Mouse (Mus musculus): ENCODE data around the gene Abcg1. TPM values are rescaled to one million over a fixed set of nuclear protein-coding genes. Genes with fewer than 3 reads are reported as not detected.

Gene Abcg1
- polyA plus RNA-seq, 1 experiment from 2014 or later, result 8.9 TPM

- H3K36me3 ChIP-seq (replicated peaks; ENCODE audit: insufficient read depth, low read length), result peaks cover 20% of the 10 kb centered on the region
- peak; percentile 59 for ATAC-seq
- no peak overlapping the region for H3K9ac ChIP-seq (replicated peaks)
- H3K4me3 ChIP-seq (ENCODE audit: low read depth, low read length), result no peak overlapping the region
- H3K9me3 ChIP-seq (ENCODE audit: low read length), result no peaks in the 10 kb centered on the region
- TF ChIP-seq EP300 (IDR thresholded peaks at IDR 0.05; ENCODE audit: low read depth) (no peak), CTCF (IDR thresholded peaks at IDR 0.05; ENCODE audit: low read depth) (no peak)
- H3K4me2 ChIP-seq (ENCODE audit: low read depth, low read length), result no peak overlapping the region
- no peak overlapping the region for H3K27ac ChIP-seq (ENCODE audit: low read depth)
- no peaks in the 10 kb centered on the region for H3K27me3 ChIP-seq (ENCODE audit: insufficient read depth, low read length)
- DNase-seq, result no peak
- WGBS (ENCODE audit: insufficient replicate concordance), result 81% methylated on average over 8 of the region's 8 CpGs
- H3K4me1 ChIP-seq (ENCODE audit: insufficient read depth), result peaks cover 12% of the 10 kb centered on the region
Measured at GRCm38 (mm10) chr17:31103823-31104222, 46.3 kb downstream of the Abcg1 start.

GRCm38 (mm10) chr17:31108388-31108787 lies 50.9 kb downstream of the Abcg1 start:
- Histone ChIP-seq H3K4me1 (ENCODE audit: insufficient read depth) (peaks cover 9% of the 10 kb centered on the region), H3K36me3 (replicated peaks; ENCODE audit: insufficient read depth, low read length) (peaks cover 30% of the 10 kb centered on the region), H3K27me3 (ENCODE audit: insufficient read depth, low read length) (no peaks in the 10 kb centered on the region), H3K4me2 (ENCODE audit: low read depth, low read length) (no peak overlapping the region), H3K27ac (ENCODE audit: low read depth) (no peak overlapping the region), H3K4me3 (ENCODE audit: low read depth, low read length) (no peak overlapping the region), H3K9ac (replicated peaks) (no peak overlapping the region), H3K9me3 (ENCODE audit: low read length) (no peaks in the 10 kb centered on the region)
- no peak for TF ChIP-seq EP300 (IDR thresholded peaks at IDR 0.05; ENCODE audit: low read depth)
- TF ChIP-seq CTCF (IDR thresholded peaks at IDR 0.05; ENCODE audit: low read depth), result no peak
- 86% methylated on average over 15 of the region's 15 CpGs for WGBS (ENCODE audit: insufficient replicate concordance)
- DNase-seq (no peak), ATAC-seq (no peak)

GRCm38 (mm10) chr17:31113191-31113856 lies 55.8 kb downstream of the Abcg1 start:
- no peaks in the 10 kb centered on the region for H3K27me3 ChIP-seq (ENCODE audit: insufficient read depth, low read length)
- H3K4me3 ChIP-seq (ENCODE audit: low read depth, low read length), result no peak overlapping the region
- DNase-seq (no peak), ATAC-seq (no peak)
- H3K9ac ChIP-seq (replicated peaks), result no peak overlapping the region
- no peaks in the 10 kb centered on the region for H3K9me3 ChIP-seq (ENCODE audit: low read length)
- H3K4me1 ChIP-seq (ENCODE audit: insufficient read depth), result no peaks in the 10 kb centered on the region
- no peak overlapping the region for H3K27ac ChIP-seq (ENCODE audit: low read depth)
- H3K4me2 ChIP-seq (ENCODE audit: low read depth, low read length), result no peak overlapping the region
- H3K36me3 ChIP-seq (replicated peaks; ENCODE audit: insufficient read depth, low read length), result peaks cover 40% of the 10 kb centered on the region
- 78% methylated on average over 9 of the region's 9 CpGs for WGBS (ENCODE audit: insufficient replicate concordance)
- TF ChIP-seq CTCF (IDR thresholded peaks at IDR 0.05; ENCODE audit: low read depth) (no peak), EP300 (IDR thresholded peaks at IDR 0.05; ENCODE audit: low read depth) (no peak)

GRCm38 (mm10) chr17:31116063-31116462 lies 58.6 kb downstream of the Abcg1 start:
- DNase-seq (peak; percentile 37), ATAC-seq (no peak)
- H3K9me3 ChIP-seq (ENCODE audit: low read length), result no peaks in the 10 kb centered on the region
- H3K27me3 ChIP-seq (ENCODE audit: insufficient read depth, low read length), result no peaks in the 10 kb centered on the region
- H3K9ac ChIP-seq (replicated peaks), result no peak overlapping the region
- H3K27ac ChIP-seq (ENCODE audit: low read depth), result no peak overlapping the region
- H3K4me3 ChIP-seq (ENCODE audit: low read depth, low read length), result no peak overlapping the region
- 50% methylated on average over 6 of the region's 6 CpGs for WGBS (ENCODE audit: insufficient replicate concordance)
- no peak for TF ChIP-seq EP300 (IDR thresholded peaks at IDR 0.05; ENCODE audit: low read depth)
- TF ChIP-seq CTCF (IDR thresholded peaks at IDR 0.05; ENCODE audit: low read depth), result no peak
- H3K36me3 ChIP-seq (replicated peaks; ENCODE audit: insufficient read depth, low read length), result peaks cover 31% of the 10 kb centered on the region
- H3K4me1 ChIP-seq (ENCODE audit: insufficient read depth), result no peaks in the 10 kb centered on the region
- no peak overlapping the region for H3K4me2 ChIP-seq (ENCODE audit: low read depth, low read length)

- no peak for DNase-seq
- ATAC-seq, result no peak
- Histone ChIP-seq H3K9ac (replicated peaks) (no peak overlapping the region), H3K9me3 (ENCODE audit: low read length) (no peaks in the 10 kb centered on the region), H3K36me3 (replicated peaks; ENCODE audit: insufficient read depth, low read length) (peaks cover 19% of the 10 kb centered on the region), H3K4me3 (ENCODE audit: low read depth, low read length) (no peak overlapping the region), H3K27ac (ENCODE audit: low read depth) (no peak overlapping the region), H3K4me1 (ENCODE audit: insufficient read depth) (no peaks in the 10 kb centered on the region), H3K27me3 (ENCODE audit: insufficient read depth, low read length) (no peaks in the 10 kb centered on the region), H3K4me2 (ENCODE audit: low read depth, low read length) (no peak overlapping the region)
- TF ChIP-seq EP300 (IDR thresholded peaks at IDR 0.05; ENCODE audit: low read depth) (no peak), CTCF (IDR thresholded peaks at IDR 0.05; ENCODE audit: low read depth) (no peak)
- WGBS (ENCODE audit: insufficient replicate concordance), result 82% methylated on average over 5 of the region's 5 CpGs
Measured at GRCm38 (mm10) chr17:31117946-31118345, 60.5 kb downstream of the Abcg1 start.

GRCm38 (mm10) chr17:31119429-31119828 lies 62.0 kb downstream of the Abcg1 start:
- no peak overlapping the region for H3K4me3 ChIP-seq (ENCODE audit: low read depth, low read length)
- no peaks in the 10 kb centered on the region for H3K9me3 ChIP-seq (ENCODE audit: low read length)
- DNase-seq (peak; percentile 88), ATAC-seq (peak; percentile 40)
- 4% methylated on average over 7 of the region's 7 CpGs for WGBS (ENCODE audit: insufficient replicate concordance)
- TF ChIP-seq EP300 (IDR thresholded peaks at IDR 0.05; ENCODE audit: low read depth) (no peak), CTCF (IDR thresholded peaks at IDR 0.05; ENCODE audit: low read depth) (peak; percentile 97)
- no peaks in the 10 kb centered on the region for H3K4me1 ChIP-seq (ENCODE audit: insufficient read depth)
- H3K36me3 ChIP-seq (replicated peaks; ENCODE audit: insufficient read depth, low read length), result peaks cover 13% of the 10 kb centered on the region
- H3K27me3 ChIP-seq (ENCODE audit: insufficient read depth, low read length), result no peaks in the 10 kb centered on the region
- no peak overlapping the region for H3K4me2 ChIP-seq (ENCODE audit: low read depth, low read length)
- H3K9ac ChIP-seq (replicated peaks), result no peak overlapping the region
- no peak overlapping the region for H3K27ac ChIP-seq (ENCODE audit: low read depth)
